ENCODE assay signal across 8 mouse cellular contexts in the genomic region with DNA sequence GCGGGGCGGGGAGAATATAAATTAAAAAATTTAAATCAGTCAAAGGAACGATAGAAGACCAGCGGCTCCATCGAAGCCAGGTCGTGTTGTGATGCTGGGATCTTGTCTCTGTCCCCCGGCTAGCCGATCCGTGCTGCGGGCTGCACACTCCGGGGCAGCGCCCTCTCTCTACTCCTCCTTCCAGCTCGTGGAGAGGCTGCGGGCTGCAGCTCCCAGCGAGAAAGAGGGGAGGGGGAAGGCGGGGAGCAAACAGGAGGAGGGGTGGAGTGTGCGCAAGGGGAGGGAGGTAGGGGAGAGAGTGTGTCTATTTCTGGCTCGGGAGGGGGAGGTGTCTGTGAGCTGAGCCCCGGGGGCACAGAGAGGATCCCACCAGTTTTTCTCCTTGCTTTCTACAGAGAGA. TPM values are rescaled to one million over a fixed set of nuclear protein-coding genes. Genes with fewer than 3 reads are reported as not detected.
A peak's percentile ranks its signal among the peaks of the same experiment; 100 is the strongest.
DNase-seq lines count a peak whose midpoint lies in the region; ATAC-seq and TF ChIP-seq lines count a peak whose summit lies in the region.

No protein-coding gene starts in this region.

- ATAC-seq in monocyte, adult 5-6 weeks (replicated peaks; ENCODE audit: insufficient number of reproducible peaks, low FRiP score, low TSS enrichment, poor library complexity, severe bottlenecking): no peak

- no peaks in the 10 kb centered on the region for H3K4me1 ChIP-seq in thymus, adult 2 months (replicated peaks; ENCODE audit: control insufficient read depth, insufficient read depth, low read length)
- no peaks in the 10 kb centered on the region for H3K4me1 ChIP-seq in embryonic fibroblast, embryonic 13.5 days (ENCODE audit: control insufficient read depth, insufficient read depth, low read length)

- 3% methylated on average over 19 of the region's 19 CpGs for WGBS in thymus, adult 2 months

- H3K4me3 ChIP-seq in thymus, adult 2 months (ENCODE audit: control insufficient read depth, insufficient read depth, low read length): peak overlapping the region; percentile 18
- H3K4me3 ChIP-seq in embryonic fibroblast, embryonic 13.5 days (ENCODE audit: insufficient read depth, low read length): peak overlapping the region; percentile 31; the same call in 1 of the 2 replicates

- peak; percentile 41 for DNase-seq in thymus, adult 2 months
- no peak for DNase-seq in thymus, adult 18-20 months
- peak; percentile 58 to 60 for DNase-seq in heart, postnatal 10 days
- peak; percentile 62 to 75 for DNase-seq in layer of hippocampus, postnatal 14 days (ENCODE audit: low spot score in 2 of 2)
- peak; percentile 31 to 55 for DNase-seq in lung, postnatal 4 days
- peak; percentile 70 for DNase-seq in right cerebral cortex, postnatal 25 days

- no peaks in the 10 kb centered on the region; the same call in 1 of the 2 replicates for H3K27me3 ChIP-seq in thymus, adult 2 months (ENCODE audit: control insufficient read depth, insufficient read depth, low read length)

- TF ChIP-seq POLR2A in thymus, adult 2 months (IDR thresholded peaks at IDR 0.05; ENCODE audit: control insufficient read depth, extremely low read depth, insufficient read depth, low read length, poor library complexity): no peak
- no peak for TF ChIP-seq POLR2A in embryonic fibroblast, embryonic 13.5 days (IDR thresholded peaks at IDR 0.05; ENCODE audit: low read depth, low read length)

- H3K27ac ChIP-seq in thymus, adult 2 months (ENCODE audit: control insufficient read depth, insufficient read depth, low read length): no peak overlapping the region
- no peak overlapping the region for H3K27ac ChIP-seq in embryonic fibroblast, embryonic 13.5 days (ENCODE audit: insufficient read depth, low read length)

- no peaks in the 10 kb centered on the region for H3K36me3 ChIP-seq in thymus, adult 2 months (ENCODE audit: control insufficient read depth, insufficient read depth, low read length)

- TF ChIP-seq CTCF in thymus, adult 2 months (IDR thresholded peaks at IDR 0.05; ENCODE audit: borderline replicate concordance, control insufficient read depth, extremely low read depth, insufficient read depth, low read length, poor library complexity): no peak
- TF ChIP-seq CTCF in embryonic fibroblast, embryonic 13.5 days (IDR thresholded peaks at IDR 0.05; ENCODE audit: borderline replicate concordance, insufficient read depth, low read length): no peak

- intact Hi-C loops in heart, postnatal 10 days (cut with DNase I): loop anchor here (2.0 kb wide), 1 partner anchor 41 kb away; no protein-coding TSS in a partner anchor

RNA-seq across cellular contexts. Expression of a gene that starts 21.5 kb away (rescaled TPM):
- polyA plus RNA-seq in thymus, adult 2 months (2012; rRNA removed): 8.0 and 8.7 TPM in 2 replicates
- polyA plus RNA-seq in embryonic fibroblast, embryonic 13.5 days (2011; ENCODE audit: insufficient read length, low read depth, missing spikeins): 22.5 and 22.6 TPM in 2 replicates
- total RNA-seq in heart, postnatal 10 days (2021): 10 to 100 TPM; 34.3 to 42.8 TPM
- total RNA-seq in layer of hippocampus, postnatal 14 days (2021): 100 to 1,000 TPM; 161 to 168 TPM
- 7.2 to 18.3 TPM (median 8.5 TPM) in 3 replicates for total RNA-seq in monocyte, adult 5-6 weeks (2017)

Comparison
In these comparisons a context has a peak if more than half of its experiments do, and no peak if none do; other contexts are left out.
1. DNase-seq: peak in thymus, adult 2 months (single experiment), heart, postnatal 10 days (2 of 2), layer of hippocampus, postnatal 14 days (2 of 2), lung, postnatal 4 days (2 of 2) and right cerebral cortex, postnatal 25 days (single experiment); none in thymus, adult 18-20 months (0 of 2).